Mouse (Mus musculus) hindbrain, embryonic 11.5 days (tissue): ENCODE data around the gene D11Wsu47e. TPM values are rescaled to one million over a fixed set of nuclear protein-coding genes. Genes with fewer than 3 reads are reported as not detected.

Source experiments
- ATAC-seq: fragments of 200-750 bp; cut with Nextera tagmentation; 2 replicates; pipeline ENCODE4 v1.8.0; 2017; ENCODE audit warnings: mild to moderate bottlenecking, moderate TSS enrichment, moderate library complexity; ENCODE audit not compliant: low FRiP score
- DNase-seq: peaks from one replicate; pipeline ENCODE4 v3.0.0-alpha.2; 2015; ENCODE audit warnings: low spot score
- H3K27ac ChIP-seq: fragments of 300-500 bp; sonication (generic); 2 replicates; pipeline ENCODE4 v1.5.1; 2014; ENCODE audit warnings: mild to moderate bottlenecking, low read depth, low read length
- H3K27me3 ChIP-seq: fragments of 300-500 bp; sonication (generic); 2 replicates; pipeline ENCODE4 v1.6.1; 2014; ENCODE audit warnings: mild to moderate bottlenecking, low read length, moderate library complexity, mixed read lengths; ENCODE audit not compliant: control insufficient read depth, insufficient read depth
- H3K36me3 ChIP-seq: fragments of 300-500 bp; sonication (generic); 2 replicates; pipeline ENCODE4 v1.6.1; 2014; ENCODE audit warnings: mild to moderate bottlenecking, low read length, moderate library complexity, mixed read lengths; ENCODE audit not compliant: control insufficient read depth, insufficient read depth
- H3K4me1 ChIP-seq: fragments of 300-500 bp; sonication (generic); replicated peaks from 2 replicates; pipeline ENCODE4 v1.6.1; 2014; ENCODE audit warnings: low read length, mixed read lengths; ENCODE audit not compliant: control insufficient read depth, insufficient read depth
- H3K4me2 ChIP-seq: fragments of 300-500 bp; sonication (generic); replicated peaks from 2 replicates; pipeline ENCODE4 v1.6.1; 2014; ENCODE audit warnings: mild to moderate bottlenecking, low read depth, low read length
- H3K4me3 ChIP-seq: fragments of 300-500 bp; sonication (generic); 2 replicates; pipeline ENCODE4 v1.5.1; 2014; ENCODE audit warnings: low read depth, low read length
- H3K9ac ChIP-seq: fragments of 300-500 bp; sonication (generic); 2 replicates; pipeline ENCODE4 v1.6.1; 2014; ENCODE audit warnings: low read depth, low read length
- H3K9me3 ChIP-seq: fragments of 300-500 bp; sonication (generic); 2 replicates; pipeline ENCODE4 v1.6.1; 2016; ENCODE audit warnings: low read length; ENCODE audit not compliant: control insufficient read depth
- WGBS: fragments of 180-500 bp; shearing (Covaris S2); extraction: QIAGEN DNeasy Blood & Tissue Kit; methylation state at CpG from one replicate; pipeline ENCODE4 v1.1.7; 2014; 5-methylcytosine and 5-hydroxymethylcytosine counted together
- polyA plus RNA-seq: library from polyadenylated mRNA; unstranded; fragments of >200 nt; fragmentation: Nextera tagmentation; extraction: Ambion mirVana; gene quantifications from 2 replicates; pipeline ENCODE4 v1.2.1, GENCODE M21; 2014

Gene D11Wsu47e
- polyA plus RNA-seq, 1 experiment from 2014 or later = 21.0 TPM

- WGBS = 82% methylated on average over 12 of the region's 12 CpGs
- no peak for ATAC-seq
- Histone ChIP-seq H3K9me3 (no peaks in the 10 kb centered on the region), H3K36me3 (peaks cover 8% of the 10 kb centered on the region), H3K27ac (no peak overlapping the region), H3K9ac (no peak overlapping the region), H3K4me3 (no peak overlapping the region), H3K4me2 (no peak overlapping the region), H3K4me1 (no peaks in the 10 kb centered on the region), H3K27me3 (no peaks in the 10 kb centered on the region)
- no peak for DNase-seq
These were observed 13.9 kb downstream of the D11Wsu47e start for GRCm38 (mm10) chr11:113698013-113698545.

- Histone ChIP-seq H3K9me3 (no peaks in the 10 kb centered on the region), H3K27me3 (no peaks in the 10 kb centered on the region), H3K4me3 (no peak overlapping the region), H3K4me1 (no peaks in the 10 kb centered on the region), H3K36me3 (peaks cover 8% of the 10 kb centered on the region), H3K4me2 (no peak overlapping the region), H3K27ac (no peak overlapping the region), H3K9ac (no peak overlapping the region)
- 88% methylated on average over 7 of the region's 7 CpGs for WGBS
- ATAC-seq (no peak), DNase-seq (no peak)
These were observed 15.4 kb downstream of the D11Wsu47e start for GRCm38 (mm10) chr11:113699643-113700042.

- DNase-seq = peak; percentile 85
- Histone ChIP-seq H3K4me1 (no peaks in the 10 kb centered on the region), H3K9ac (no peak overlapping the region), H3K36me3 (no peaks in the 10 kb centered on the region), H3K27ac (no peak overlapping the region), H3K9me3 (no peaks in the 10 kb centered on the region), H3K27me3 (peaks cover 1% of the 10 kb centered on the region), H3K4me3 (no peak overlapping the region), H3K4me2 (no peak overlapping the region)
- ATAC-seq = peak; percentile 70
- WGBS = 41% methylated on average over 5 of the region's 5 CpGs
These were observed 19.5 kb downstream of the D11Wsu47e start for GRCm38 (mm10) chr11:113703758-113704157.

GRCm38 (mm10) chr11:113705966-113706652 is 21.9 kb downstream of the D11Wsu47e start:
- ATAC-seq (no peak), DNase-seq (no peak)
- no peak overlapping the region for H3K9ac ChIP-seq
- H3K4me1 ChIP-seq = peaks cover 18% of the 10 kb centered on the region
- H3K4me3 ChIP-seq = no peak overlapping the region
- H3K4me2 ChIP-seq = no peak overlapping the region
- 89% methylated on average over 15 of the region's 15 CpGs for WGBS
- H3K27me3 ChIP-seq = peaks cover 5% of the 10 kb centered on the region
- no peaks in the 10 kb centered on the region for H3K36me3 ChIP-seq
- H3K27ac ChIP-seq = no peak overlapping the region
- no peaks in the 10 kb centered on the region for H3K9me3 ChIP-seq

- no peak overlapping the region for H3K4me3 ChIP-seq
- H3K4me2 ChIP-seq = no peak overlapping the region
- peaks cover 5% of the 10 kb centered on the region for H3K27me3 ChIP-seq
- 45% methylated on average over 19 of the region's 19 CpGs for WGBS
- DNase-seq = no peak
- H3K4me1 ChIP-seq = peaks cover 18% of the 10 kb centered on the region
- H3K36me3 ChIP-seq = no peaks in the 10 kb centered on the region
- no peaks in the 10 kb centered on the region for H3K9me3 ChIP-seq
- ATAC-seq = no peak
- no peak overlapping the region for H3K27ac ChIP-seq
- H3K9ac ChIP-seq = no peak overlapping the region
These were observed 24.5 kb downstream of the D11Wsu47e start for GRCm38 (mm10) chr11:113708629-113709213.

GRCm38 (mm10) chr11:113709272-113709671 is 25.1 kb downstream of the D11Wsu47e start:
- ATAC-seq (0 out of 2 replicates have a peak, but pooled peaks have one; percentile 19), DNase-seq (no peak)
- H3K36me3 ChIP-seq = no peaks in the 10 kb centered on the region
- WGBS = 10% methylated on average over 15 of the region's 15 CpGs
- H3K4me3 ChIP-seq = no peak overlapping the region
- peaks cover 5% of the 10 kb centered on the region for H3K27me3 ChIP-seq
- no peak overlapping the region for H3K27ac ChIP-seq
- no peak overlapping the region for H3K9ac ChIP-seq
- H3K4me2 ChIP-seq = 0 out of 2 replicates have a peak overlapping the region, but pooled peaks have one; percentile 18
- H3K9me3 ChIP-seq = no peaks in the 10 kb centered on the region
- H3K4me1 ChIP-seq = peaks cover 18% of the 10 kb centered on the region

- Histone ChIP-seq H3K27ac (peak within 1 kb of the TSS; percentile 30), H3K9ac (peak within 1 kb of the TSS; percentile 25; the same call in 1 of the 2 replicates), H3K4me2 (0 out of 2 replicates have a peak within 1 kb of the TSS, but pooled peaks have one; percentile 18), H3K27me3 (peaks cover 5% of the 10 kb centered on the region), H3K4me1 (peaks cover 18% of the 10 kb centered on the region), H3K9me3 (no peaks in the 10 kb centered on the region), H3K36me3 (no peaks in the 10 kb centered on the region), H3K4me3 (no peak within 1 kb of the TSS)
- WGBS = 3% methylated on average over 11 of the region's 11 CpGs
- DNase-seq = no peak
- peak; percentile 76 for ATAC-seq
These were observed 25.6 kb downstream of the D11Wsu47e start, which contains the start of gene Cpsf4l for GRCm38 (mm10) chr11:113709731-113710256. Gene Cpsf4l (minus strand): TSS chr11:113710017.

- Histone ChIP-seq H3K9ac (peak overlapping the region; percentile 25; the same call in 1 of the 2 replicates), H3K4me2 (0 out of 2 replicates have a peak overlapping the region, but pooled peaks have one; percentile 1), H3K36me3 (no peaks in the 10 kb centered on the region), H3K4me3 (no peak overlapping the region), H3K27me3 (peaks cover 5% of the 10 kb centered on the region), H3K4me1 (peaks cover 18% of the 10 kb centered on the region), H3K27ac (peak overlapping the region; percentile 30), H3K9me3 (no peaks in the 10 kb centered on the region)
- under 1% methylated on average over 10 of the region's 10 CpGs for WGBS
- peak; percentile 58 for ATAC-seq
- DNase-seq = peak; percentile 72
These were observed 26.1 kb downstream of the D11Wsu47e start for GRCm38 (mm10) chr11:113710257-113710777.
